Mouse (Mus musculus) cerebellum, postnatal 14 days (tissue): ENCODE measurements around the gene Pold4.

Experiments
- DNase-seq, 2 experiments: peaks; one replicate each; pipeline ENCODE4 v3.0.0; 2021; ENCODE audit warnings: mixed read lengths in 2 of 2

The Pold4 gene

GRCm38 (mm10) chr19:4204889-4205288 is 26.8 kb upstream of the Pold4 start:
- no peak for DNase-seq

GRCm38 (mm10) chr19:4206971-4207370 is 24.7 kb upstream of the Pold4 start:
- DNase-seq: peak; percentile 81

GRCm38 (mm10) chr19:4208563-4208962 is 23.1 kb upstream of the Pold4 start:
- no peak for DNase-seq

GRCm38 (mm10) chr19:4211891-4212588 is 19.7 kb upstream of the Pold4 start:
- DNase-seq: no peak

- DNase-seq: no peak
These were observed 18.1 kb upstream of the Pold4 start for GRCm38 (mm10) chr19:4213524-4213974.

- no peak for DNase-seq
These were observed 17.5 kb upstream of the Pold4 start, which contains the start of the genes Clcf1 and AC109138.7 for GRCm38 (mm10) chr19:4214071-4214770. TSS of gene Clcf1 (plus strand) at chr19:4214238. TSS of gene AC109138.7 (plus strand) at chr19:4214357.

GRCm38 (mm10) chr19:4214771-4215450 is 16.8 kb upstream of the Pold4 start:
- no peak for DNase-seq

- DNase-seq: no peak
These were observed 16.3 kb upstream of the Pold4 start for GRCm38 (mm10) chr19:4215451-4215840.

- DNase-seq: peak; percentile 65 to 72
These were observed 15.5 kb upstream of the Pold4 start for GRCm38 (mm10) chr19:4216041-4216685.

- no peak for DNase-seq
These were observed 14.6 kb upstream of the Pold4 start for GRCm38 (mm10) chr19:4217140-4217539.

- no peak for DNase-seq
These were observed 13.8 kb upstream of the Pold4 start for GRCm38 (mm10) chr19:4217855-4218254.

- no peak for DNase-seq
These were observed 13.4 kb upstream of the Pold4 start for GRCm38 (mm10) chr19:4218293-4218692.

- DNase-seq: no peak
These were observed 12.9 kb upstream of the Pold4 start for GRCm38 (mm10) chr19:4218784-4219183.

- no peak for DNase-seq
These were observed 11.8 kb upstream of the Pold4 start for GRCm38 (mm10) chr19:4219943-4220342.

GRCm38 (mm10) chr19:4220416-4220815 is 11.3 kb upstream of the Pold4 start:
- peak in 1 of 2 experiments; percentile 78 for DNase-seq

- DNase-seq: no peak
These were observed 10.5 kb upstream of the Pold4 start for GRCm38 (mm10) chr19:4220957-4221743.

- no peak for DNase-seq
These were observed 9.5 kb upstream of the Pold4 start for GRCm38 (mm10) chr19:4222165-4222564.

GRCm38 (mm10) chr19:4226779-4227178 is 4.9 kb upstream of the Pold4 start:
- no peak for DNase-seq

GRCm38 (mm10) chr19:4227446-4227845 is 4.3 kb upstream of the Pold4 start:
- no peak for DNase-seq

GRCm38 (mm10) chr19:4227894-4228678 is 3.6 kb upstream of the Pold4 start:
- DNase-seq: peak; percentile 81 to 82

GRCm38 (mm10) chr19:4228891-4229290 is 2.8 kb upstream of the Pold4 start:
- no peak for DNase-seq
